Mouse (Mus musculus): ENCODE data around the gene Pde9a.

GRCm38 (mm10) chr17:31365586-31366166 lies 20.3 kb upstream of the Pde9a start:
- TF ChIP-seq GATA1 (IDR thresholded peaks at IDR 0.05; ENCODE audit: low read length) (no peak), TAL1 (IDR thresholded peaks at IDR 0.05; ENCODE audit: low read length) (no peak)

Measured in erythroblast, embryonic 14.5 days (primary cell).